Mouse (Mus musculus): Measurements from ENCODE around the gene Npm1.
A peak's percentile ranks its signal among the peaks of the same experiment; 100 is the strongest.

Npm1 gene

DNA sequence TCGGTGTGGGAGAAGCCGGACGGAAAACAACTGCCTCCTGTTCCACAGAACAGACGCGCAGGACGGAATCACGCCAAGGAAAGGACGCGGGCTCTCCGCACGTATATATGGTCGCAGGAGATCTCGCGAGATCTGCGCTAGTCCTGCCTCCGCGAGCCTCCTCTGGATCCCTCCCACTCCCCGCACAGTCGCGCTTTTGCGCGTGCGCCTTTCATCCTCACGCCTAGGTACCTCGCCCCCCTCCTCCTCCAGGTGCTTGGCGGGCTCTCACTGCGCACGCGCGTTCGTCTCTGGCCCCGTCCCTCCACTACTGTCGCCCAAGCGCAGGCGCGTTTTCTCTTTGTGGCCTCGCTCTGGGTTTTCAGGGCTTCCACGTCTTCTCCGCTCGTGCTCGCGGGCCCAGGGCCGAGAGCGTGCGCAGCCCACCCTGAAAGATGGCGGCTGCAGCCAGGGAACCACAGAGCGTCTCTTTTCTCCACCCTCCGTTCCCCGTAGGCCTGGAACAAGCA, at the start of gene Npm1:
Npm1 (minus strand) TSS at position 209 of the 509 bp plus-strand sequence.
- peak; percentile 100 for DNase-seq (ENCODE audit: low spot score)

DNA sequence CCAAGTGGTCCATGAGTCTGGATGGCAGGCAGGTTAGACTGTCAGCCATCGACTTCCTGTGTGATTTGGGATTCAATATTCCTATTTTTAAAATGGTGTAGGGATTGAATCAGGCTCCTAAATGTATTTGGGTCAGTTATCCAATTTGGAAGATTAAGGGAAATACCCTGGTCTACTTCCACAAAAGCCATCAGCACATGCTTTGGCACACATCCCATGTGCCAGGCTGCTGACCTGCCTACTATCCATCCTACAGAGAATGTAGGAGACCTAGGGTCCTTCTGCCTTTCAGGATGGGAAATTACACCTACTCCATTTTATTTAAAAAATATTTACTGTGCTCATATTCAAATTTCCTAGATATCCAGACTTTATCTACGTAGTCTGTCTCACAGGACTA, 44.4 kb upstream of the Npm1 start:
- DNase-seq (ENCODE audit: low spot score): no peak

DNA sequence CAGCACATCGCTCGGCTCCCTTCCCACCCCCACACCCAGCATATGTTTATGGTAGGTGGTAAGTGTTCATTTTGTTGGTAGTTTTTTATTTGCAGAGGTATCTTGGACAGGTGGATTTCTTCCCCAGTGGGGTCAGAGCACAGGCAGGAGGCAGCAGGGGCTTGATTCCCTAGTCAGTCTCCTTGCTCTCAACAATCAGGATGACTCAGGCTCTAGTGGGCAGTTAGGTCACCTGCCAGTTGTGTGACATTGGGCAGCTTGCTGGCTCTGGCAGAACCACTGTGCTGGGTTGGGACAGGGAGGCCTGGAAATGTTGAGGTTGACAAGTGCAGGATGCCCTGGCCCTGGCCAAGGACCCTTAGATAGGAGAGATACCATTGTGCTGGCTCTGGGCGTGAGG, 42.0 kb upstream of the Npm1 start:
- DNase-seq (ENCODE audit: low spot score): no peak

DNA sequence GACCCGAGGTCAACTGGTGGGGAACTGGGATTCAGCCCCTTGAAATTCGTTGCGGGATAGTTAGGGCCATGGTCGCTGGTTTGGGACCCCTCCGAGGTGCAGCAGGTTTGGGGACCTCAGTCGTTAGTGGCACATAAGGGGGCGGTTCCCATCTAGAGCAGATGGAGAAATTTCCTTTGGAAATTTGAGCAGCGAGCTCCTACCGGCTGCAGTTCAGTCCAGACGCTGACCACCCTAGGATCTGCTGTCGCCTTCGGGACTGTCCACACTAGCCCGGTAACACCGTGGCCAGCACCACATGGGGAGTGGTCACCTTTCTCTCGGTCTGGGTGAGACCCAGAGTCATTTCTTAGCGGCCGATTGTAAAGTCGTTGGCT, 41.3 kb upstream of the Npm1 start:
- DNase-seq (ENCODE audit: low spot score): no peak

DNA sequence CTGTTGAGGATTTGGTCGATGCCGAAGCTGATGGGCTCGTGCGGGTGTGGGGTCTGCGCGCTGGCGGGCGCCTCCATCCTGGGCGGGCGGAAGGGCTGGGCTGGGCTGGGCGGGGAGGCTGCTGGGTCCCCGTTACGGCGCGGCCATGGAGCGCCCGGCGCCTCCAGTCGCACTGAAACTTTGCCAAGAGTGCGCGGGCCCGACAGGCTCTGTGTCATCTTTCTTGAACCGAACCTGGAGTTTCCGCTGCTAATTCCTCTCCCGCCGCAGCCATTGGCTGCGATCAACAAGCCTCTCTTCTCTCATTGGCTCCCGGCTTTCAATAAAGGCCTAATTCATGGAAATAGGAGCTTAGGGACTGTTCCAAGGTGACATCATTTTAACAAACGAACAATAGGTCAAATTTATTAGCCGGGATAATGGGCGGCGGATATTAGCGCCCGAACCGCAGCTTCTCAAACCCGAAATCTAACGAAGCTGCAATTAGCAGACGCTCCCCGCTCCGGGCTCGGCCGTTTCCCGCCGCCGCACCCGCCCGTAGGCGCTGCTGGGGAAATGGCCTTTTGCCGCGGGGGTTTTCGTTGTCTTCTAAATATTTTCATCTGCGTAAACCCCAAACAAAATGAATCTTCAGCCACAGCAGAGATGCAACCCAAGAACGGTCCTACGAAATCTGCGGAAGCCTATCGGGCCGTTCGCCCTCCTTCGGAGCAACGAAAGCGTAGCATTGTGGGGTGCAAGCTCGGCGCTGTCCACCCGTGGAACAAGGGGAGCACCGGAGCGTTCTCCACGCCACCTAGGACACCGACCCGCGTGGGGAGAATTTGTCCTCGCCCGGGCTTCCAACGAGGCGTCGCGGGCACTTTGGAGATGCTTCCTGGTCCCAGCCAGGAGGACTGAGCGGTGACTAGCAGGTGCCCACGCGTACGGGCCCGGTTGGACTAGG, 40.6 kb upstream of the Npm1 start, which contains the start of gene Tlx3:
Tlx3 (minus strand) TSS at position 207 of the 946 bp plus-strand sequence.
- peak; percentile 54 for DNase-seq (ENCODE audit: low spot score)

DNA sequence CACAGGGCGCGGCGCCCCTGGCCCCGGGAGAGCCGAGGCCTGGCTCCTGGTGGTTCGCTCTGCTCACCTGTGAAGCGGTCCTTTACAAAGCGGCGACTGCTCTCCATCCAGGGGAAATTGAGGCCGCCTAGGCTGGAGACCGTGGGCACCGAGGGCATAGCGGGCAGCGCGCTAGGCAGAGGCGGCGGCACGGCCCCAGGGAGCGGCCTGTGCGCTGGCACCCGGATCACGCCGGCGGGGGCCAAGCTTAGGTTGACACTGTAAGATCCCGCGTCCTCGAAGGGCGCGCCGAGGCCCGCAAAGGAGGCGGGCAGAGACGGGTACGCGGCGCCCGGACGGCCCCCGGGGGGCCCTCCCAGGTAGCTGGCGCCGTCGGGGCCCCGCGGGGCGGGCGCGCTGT, 40.0 kb upstream of the Npm1 start:
- DNase-seq (ENCODE audit: low spot score): no peak

DNA sequence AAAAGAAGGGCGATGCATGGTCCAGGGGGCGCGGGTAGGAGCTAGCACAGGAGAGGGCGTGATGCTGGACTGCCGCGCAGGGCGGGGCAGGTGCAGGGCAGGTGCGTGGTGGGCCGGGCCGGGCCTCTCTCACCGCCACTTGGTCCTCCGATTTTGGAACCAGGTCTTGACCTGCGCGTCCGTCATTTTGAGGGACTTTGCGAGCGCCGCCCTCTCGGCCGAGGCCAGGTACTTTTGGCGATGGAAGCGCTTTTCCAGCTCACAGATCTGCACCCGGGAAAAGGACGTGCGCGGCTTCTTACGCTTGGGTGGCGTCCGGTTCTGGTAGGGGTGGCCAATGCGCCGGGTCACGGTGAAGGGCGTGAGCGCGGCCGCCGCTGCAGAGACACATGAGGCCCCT, 39.3 kb upstream of the Npm1 start:
- DNase-seq (ENCODE audit: low spot score): no peak

DNA sequence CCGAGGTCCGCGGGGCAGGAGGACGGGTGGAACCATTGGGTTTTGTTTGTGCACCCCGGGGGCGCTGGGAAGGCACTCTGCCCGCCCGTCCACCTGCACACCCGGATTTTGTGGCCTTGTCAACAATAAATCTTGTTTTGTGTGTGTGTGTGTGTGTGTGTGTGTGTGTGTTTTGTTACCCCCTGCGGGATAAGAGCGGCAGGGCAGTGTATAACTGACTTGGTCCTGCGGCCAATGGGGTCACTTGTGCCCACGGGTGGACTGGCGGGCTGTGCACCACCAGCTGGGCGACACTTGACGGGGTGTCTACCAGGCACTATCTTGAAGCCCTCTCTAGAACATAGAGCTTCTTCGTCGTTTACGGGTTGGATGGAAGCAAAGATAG, 38.6 kb upstream of the Npm1 start:
- no peak for DNase-seq (ENCODE audit: low spot score)

DNA sequence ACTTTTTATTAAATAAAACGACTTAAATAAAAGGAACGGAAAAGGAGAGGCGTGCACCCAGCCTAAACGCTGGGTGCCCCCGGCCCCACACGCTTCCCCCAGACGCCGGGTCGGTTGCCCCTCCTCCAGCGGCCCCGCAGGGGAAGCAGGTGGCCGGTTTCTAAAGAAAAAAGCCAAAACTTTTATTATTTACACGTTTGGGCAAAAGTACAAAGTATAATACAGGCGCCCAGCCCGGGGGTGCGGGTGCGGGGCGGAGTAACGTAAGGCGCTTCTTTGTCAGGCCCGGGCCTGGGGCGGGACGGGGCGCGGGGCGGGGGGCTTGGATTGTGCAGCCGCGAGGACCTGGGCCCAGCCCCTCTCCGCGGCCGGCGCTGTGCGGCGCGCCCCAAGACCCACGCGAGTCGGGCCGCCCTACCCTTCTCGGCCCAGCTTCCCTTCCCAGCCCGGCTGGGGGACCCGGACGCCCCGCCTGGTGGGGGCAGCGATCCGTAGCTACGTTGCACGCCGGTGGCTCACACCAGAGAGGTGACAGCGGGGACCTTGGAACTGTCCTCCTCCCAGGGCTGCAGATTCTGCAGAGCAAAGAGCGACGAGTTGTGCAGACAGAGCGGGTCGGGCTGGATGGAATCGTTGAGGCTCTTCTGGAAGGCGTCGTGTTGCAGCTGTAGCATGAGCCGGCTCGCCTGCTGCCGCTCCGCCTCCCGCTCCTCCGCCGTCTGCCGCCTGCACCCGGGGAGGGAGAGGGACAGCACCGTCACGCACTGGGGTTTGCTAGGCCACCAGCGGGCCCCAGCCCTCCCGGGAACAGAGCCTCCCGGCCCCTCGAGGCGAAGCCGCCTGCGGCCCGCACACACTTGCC, 38.0 kb upstream of the Npm1 start:
- DNase-seq (ENCODE audit: low spot score): no peak

DNA sequence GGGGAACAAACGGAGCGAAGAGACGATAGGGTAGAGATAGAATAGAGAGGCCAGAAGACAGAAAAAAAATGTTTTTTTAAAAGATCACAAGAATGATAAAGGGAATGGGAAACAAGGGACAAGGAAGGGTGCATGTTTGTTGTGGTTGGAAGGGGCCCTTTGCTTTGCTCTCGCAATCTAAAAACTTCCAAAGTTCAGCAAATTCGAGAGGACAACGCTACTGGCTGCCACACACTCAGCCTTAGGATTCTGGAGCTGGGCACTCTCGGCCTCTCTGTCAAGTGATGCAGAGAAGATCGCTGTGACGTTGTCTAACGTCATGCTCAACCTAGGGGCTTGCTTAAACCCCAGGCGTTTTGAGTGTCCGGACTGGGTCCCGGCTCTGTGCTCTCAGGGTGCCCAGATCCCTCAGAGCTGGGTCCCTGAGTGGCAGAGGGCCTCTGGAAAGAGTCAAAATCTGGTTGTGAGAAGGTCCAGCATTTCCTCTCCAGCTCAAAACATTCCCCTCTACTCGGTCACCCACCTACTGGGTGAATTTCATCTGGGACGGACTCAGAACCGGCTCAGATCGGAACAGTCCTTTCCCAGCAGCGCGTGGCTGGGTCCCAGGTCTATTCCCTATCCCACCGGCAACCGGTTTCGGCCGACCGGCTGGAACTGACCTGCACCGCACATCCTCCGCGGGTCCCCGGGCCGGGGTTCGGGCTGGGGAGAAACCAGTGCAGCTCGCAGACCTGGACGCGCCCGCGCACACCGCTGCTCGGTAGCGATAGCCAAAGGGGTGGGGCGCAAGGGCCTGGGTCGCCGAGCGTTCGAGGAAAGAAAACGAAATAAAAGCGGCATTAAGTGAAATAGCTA, 37.1 kb upstream of the Npm1 start:
- DNase-seq (ENCODE audit: low spot score): no peak

DNA sequence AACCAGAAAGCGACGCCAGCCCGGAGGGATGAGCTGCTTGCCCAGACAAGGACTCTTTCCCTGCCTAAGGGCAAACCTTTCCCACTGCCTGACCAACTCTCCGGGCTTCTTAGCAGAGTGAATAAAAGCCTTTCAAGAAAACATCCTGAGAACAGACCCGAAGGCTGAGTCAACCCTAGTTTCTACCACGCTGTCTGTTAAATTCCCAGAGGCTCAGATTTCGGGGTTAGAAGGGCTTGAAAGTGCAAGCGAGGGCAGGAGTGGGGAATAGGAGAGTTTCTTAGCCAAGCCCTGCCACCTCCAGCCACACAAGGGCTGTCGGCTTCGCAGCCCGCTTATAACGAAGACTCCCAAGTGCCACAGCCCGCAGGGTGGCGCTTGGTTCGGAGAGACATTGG, 36.1 kb upstream of the Npm1 start:
- no peak for DNase-seq (ENCODE audit: low spot score)

DNA sequence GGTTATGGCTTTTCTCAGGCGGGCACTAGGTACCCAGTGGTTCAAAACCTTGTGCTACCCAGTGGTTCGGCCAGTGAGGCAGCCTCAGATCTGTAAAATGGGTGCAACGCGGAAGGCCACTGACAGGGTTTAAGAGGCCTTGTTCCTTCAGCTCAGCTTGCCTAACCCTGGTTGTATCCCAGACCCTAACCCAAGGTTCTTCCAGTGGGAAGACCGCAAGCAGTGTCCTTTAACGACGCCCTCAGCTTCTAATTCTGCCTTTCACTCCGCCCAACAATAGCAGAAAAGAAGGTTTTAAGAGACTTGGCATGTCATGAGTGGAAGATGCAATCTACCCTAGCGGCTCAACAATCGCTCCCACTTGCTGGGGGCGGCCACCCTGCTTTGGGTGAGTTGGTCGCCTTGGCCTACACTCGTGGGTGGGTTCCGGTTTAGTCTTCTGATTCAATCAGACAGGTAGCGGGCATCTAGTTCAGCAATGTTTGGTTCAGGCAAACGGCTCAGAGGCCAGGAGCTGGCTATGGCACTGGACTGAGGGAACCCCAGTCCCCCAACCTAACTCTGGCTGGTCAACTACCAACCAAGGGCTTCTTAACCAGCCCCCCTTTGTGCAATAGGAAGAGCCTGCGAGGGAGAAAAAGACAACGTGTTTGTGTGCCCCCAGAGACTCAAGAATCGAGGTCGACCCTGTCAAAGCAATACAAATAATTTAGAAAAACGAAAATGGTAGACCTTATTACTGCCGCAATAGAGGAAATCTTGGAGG, 35.5 kb upstream of the Npm1 start:
- DNase-seq (ENCODE audit: low spot score): no peak

DNA sequence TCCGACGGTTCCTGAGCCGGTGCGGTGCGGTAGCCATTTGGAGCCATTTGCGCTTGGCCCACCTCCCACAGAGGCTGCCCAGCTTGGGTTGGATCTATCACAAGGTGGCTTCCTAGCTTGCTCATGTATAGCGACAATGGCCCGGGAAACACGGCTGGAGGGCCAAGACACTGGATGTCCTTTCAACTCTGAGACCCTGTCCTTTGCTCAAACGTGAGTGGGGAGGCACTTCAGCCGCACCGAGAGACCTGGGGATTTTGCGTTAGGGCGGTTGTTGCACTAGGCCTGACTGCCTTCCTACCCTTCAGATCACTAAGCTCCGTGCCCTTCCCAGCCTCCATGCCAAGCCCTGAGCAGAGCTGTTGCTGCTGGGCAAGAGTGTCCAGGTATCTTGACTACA, 34.7 kb upstream of the Npm1 start:
- no peak for DNase-seq (ENCODE audit: low spot score)

DNA sequence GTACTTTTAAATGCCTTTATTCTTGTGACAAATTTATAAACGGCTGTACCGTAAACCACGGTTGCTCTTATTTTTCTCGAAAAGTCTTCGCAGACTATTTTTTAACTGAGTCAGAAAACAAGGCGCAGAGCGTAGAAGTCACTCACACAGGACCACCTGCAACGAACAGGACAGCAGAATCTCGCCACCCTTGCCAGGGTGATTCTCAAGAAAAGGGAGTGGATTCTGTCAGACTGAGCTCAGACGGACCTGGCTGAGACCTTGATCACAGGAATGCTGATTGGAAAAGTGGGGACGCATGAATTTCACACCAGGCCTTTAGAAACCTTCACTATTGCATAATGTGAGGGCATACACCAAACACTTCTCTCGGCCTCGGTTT, 34.1 kb upstream of the Npm1 start:
- DNase-seq (ENCODE audit: low spot score): no peak

DNA sequence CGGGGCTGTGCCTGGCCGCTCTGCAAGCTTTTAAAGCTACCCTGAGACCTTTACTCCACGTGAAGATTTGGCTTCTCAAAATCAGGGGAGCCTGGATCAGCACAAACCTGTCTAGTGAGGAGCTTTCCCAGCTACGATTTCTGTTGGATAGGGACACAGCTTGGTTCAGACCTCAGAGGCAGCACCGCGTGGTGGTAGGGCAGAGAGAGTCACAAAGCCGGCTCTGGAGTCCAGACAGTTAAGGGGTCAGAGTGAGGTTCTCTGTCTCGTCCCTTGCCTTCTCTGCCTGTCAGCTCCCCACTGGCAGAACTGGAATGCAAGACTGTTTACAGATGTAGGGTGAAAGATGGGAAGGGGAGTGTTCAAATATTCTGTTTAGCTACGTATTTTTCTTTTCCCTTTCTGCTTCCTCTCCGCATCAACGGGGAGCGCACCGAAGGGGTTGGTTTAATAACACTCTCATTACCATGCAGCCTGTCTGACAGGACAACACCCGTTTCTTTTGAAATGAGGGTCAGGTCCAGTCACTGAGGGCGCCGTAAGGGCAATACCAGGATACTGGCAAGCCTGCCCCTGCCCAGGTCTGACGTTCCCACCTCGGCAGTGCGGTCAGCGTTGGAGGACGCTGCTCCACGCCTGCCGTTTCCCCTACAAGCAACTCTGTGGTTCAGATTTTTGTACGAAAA, 33.6 kb upstream of the Npm1 start:
- DNase-seq (ENCODE audit: low spot score): no peak

DNA sequence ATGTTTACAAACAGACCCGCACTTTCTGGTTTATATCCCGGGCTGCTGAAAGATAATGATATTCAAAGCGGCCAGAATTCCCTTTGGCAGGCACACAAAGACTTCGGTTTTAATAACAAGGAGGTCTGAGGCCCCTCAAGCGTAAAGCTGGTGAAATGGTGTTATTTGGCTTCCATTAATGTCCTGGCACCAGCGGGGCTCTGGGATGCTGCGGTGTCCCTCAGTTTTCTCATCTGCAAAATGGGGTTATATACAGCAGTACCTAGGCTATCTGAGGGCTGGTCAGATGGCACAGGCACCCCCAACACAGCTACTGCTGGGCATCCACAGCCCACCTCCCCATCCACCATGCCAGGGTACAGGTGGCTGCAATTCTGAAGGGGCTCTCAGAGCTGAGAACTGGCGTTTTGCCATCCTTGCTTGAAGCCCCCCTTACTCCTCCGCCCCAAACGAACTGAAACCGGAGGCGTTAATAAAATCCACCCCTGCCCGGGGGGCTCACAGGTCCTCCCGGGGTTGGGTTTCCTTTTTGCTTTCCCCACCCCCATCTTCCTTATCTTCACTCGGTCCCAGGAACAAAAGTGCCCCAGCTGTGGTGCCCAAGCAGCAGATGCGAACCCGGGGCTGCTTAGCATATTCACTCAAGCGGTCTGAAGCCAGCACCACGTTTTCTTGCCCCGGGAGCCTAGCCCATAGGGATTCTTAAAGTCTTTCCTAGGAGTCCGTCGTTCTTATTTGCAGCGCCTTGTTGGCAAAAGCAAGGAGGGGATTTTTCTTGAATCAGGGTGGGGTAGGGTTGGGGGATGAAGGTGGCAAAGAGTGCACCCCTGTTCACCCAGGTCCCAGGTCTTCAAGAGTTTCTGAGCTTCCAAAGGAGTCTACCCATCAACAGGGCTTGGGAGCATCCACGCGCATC, 32.8 kb upstream of the Npm1 start:
- no peak for DNase-seq (ENCODE audit: low spot score)

DNA sequence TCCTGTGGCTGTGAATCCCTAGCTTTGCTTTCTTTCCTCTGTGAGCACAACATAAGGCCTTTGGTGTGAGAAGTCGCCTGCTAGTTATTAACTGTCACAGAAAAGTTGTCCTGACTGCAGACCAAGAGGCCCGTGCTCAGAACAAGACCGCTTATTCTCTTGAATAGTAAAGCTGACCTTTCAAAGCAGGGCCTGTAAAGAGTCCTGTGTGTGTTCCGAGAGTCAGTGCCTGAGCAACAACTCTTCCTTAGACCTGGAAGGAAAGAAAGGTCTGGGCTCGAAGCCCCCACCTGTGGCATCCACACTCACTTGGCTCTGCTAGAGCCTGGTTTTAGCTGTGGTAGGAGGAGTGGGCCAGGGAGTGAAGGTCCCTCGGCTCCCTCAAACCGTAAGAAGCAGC, 32.1 kb upstream of the Npm1 start:
- no peak for DNase-seq (ENCODE audit: low spot score)

DNA sequence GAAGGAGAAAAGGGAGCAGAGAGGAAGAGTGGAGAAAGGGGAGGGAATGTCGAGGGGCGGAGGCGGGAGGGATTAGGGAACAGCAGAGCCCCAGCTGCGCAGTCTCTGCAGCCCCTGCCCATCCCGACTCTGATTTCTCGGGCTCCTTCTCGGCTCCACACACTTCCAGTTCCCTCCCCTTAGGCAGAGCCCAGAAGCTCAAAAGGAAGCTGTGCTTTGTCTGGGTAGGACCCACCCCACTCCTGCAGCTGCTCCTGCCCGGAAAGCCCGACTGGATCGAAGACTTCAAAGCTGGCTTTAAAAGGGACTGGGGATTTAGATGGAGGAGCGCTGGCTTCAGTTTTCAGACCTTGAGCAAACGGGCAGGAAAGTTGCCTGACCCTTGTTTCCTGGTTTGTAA, 30.7 kb upstream of the Npm1 start:
- DNase-seq (ENCODE audit: low spot score): no peak

DNA sequence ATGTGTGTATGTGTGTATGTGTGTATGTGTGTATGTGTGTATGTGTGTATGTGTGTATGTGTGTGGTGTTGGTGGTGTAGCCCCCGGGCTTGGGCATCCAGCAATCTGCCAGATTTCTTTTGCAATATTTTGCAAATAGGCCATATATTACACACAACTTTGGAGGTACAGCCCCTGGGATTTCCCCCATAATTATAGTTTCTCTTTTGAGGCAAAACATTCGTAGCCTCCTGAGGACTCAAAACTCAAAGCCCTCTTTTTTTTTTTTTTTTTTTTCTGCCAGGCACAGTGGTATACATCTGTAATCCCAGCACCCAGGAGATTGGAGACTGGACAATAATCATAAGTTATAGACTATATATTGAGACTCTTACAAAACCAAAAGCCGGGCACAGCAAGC, 18.8 kb upstream of the Npm1 start:
- DNase-seq (ENCODE audit: low spot score): no peak

DNA sequence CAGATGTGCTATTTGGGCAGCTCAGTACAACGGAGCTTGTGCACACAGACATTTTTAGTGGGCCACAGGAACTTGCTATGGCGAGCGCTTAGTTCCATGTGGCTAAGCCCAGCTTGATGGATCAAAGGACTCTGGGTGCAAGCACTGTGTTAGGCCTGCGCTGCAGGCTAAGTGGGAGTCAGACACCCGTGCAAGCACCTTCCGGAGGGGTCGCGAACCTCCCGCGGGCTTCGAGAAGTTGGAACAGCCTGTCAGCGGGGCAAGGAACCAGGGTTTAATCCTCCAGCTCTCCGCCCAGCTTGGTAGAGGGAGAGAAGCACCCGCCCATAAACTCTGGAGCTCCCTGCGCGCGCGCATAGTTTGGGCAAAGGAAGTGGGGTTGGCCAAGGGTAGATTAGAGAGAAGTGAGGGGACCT, 17.7 kb upstream of the Npm1 start:
- DNase-seq (ENCODE audit: low spot score): no peak
